Mouse (Mus musculus) thymus, adult 2 months (tissue): ENCODE results near the gene Scamp1. TPM values are rescaled to one million over a fixed set of nuclear protein-coding genes. Genes with fewer than 3 reads are reported as not detected.

Experiments used
- DNase-seq: peaks from one replicate; pipeline ENCODE4 v3.0.0; 2021
- H3K27ac ChIP-seq: fragments of 200-500 bp; 2 replicates; pipeline ENCODE4 v1.5.1; 2012; ENCODE audit warnings: low read length, control low read depth; ENCODE audit not compliant: control insufficient read depth, insufficient read depth
- H3K27me3 ChIP-seq: fragments of 200-500 bp; 2 replicates; pipeline ENCODE4 v1.6.1; 2012; ENCODE audit warnings: mild to moderate bottlenecking, low read length, moderate library complexity, mixed read lengths; ENCODE audit not compliant: control insufficient read depth, insufficient read depth
- H3K36me3 ChIP-seq: fragments of 200-500 bp; 2 replicates; pipeline ENCODE4 v1.6.1; 2012; ENCODE audit warnings: mild to moderate bottlenecking, low read length, moderate library complexity; ENCODE audit not compliant: control insufficient read depth, insufficient read depth
- H3K4me1 ChIP-seq: fragments of 200-500 bp; replicated peaks from 2 replicates; pipeline ENCODE4 v1.6.1; 2012; ENCODE audit warnings: low read length; ENCODE audit not compliant: control insufficient read depth, insufficient read depth
- H3K4me3 ChIP-seq: fragments of 200-500 bp; 2 replicates; pipeline ENCODE4 v1.5.1; 2012; ENCODE audit warnings: mild to moderate bottlenecking, low read length, control low read depth, moderate library complexity; ENCODE audit not compliant: control insufficient read depth, insufficient read depth
- CTCF ChIP-seq: fragments of 200-500 bp; IDR thresholded peaks from 2 replicates; pipeline ENCODE4 v1.5.1; 2012; ENCODE audit warnings: mild to moderate bottlenecking, control low read depth, low read length, moderate library complexity, borderline replicate concordance; ENCODE audit not compliant: control insufficient read depth, poor library complexity, insufficient read depth; ENCODE audit errors: extremely low read depth
- POLR2A ChIP-seq: fragments of 200-500 bp; IDR thresholded peaks from 2 replicates; pipeline ENCODE4 v1.6.1; 2012; ENCODE audit warnings: mild to moderate bottlenecking, low read length, control low read depth, moderate library complexity; ENCODE audit not compliant: control insufficient read depth, poor library complexity, insufficient read depth; ENCODE audit errors: extremely low read depth
- WGBS: fragments of 180-500 bp; shearing (Covaris S2); methylation state at CpG from one replicate; pipeline ENCODE4 v1.1.7; 2018; 5-methylcytosine and 5-hydroxymethylcytosine counted together
- polyA plus RNA-seq: library from polyadenylated mRNA; depleted of rRNA; stranded (reverse); fragments of >200 nt; gene quantifications from 2 replicates; pipeline ENCODE4 v1.2.3, GENCODE M21; 2012

Gene Scamp1
- polyA plus RNA-seq, 1 experiment = 4.9 TPM

DNA sequence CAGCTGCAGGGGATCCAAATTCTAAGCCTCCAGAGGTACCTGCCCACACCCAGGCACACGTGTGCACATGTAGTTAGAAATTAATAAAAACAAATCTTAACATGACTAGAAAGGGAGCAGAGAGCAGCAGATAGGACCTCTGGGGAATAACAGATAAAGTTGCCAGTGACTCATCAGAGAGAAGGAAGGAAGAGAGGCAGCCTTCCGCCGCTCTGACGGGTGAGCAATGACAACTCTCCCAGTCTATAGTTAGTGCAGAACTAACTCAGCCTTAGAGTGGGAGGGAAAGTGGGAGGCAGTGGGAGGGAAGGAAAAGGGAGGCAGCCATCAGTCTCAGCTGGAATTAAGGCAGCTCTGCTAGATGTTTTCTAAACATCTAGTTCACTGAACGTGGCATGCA is 21.7 kb downstream of the Scamp1 start:
- Histone ChIP-seq H3K4me3 (no peak overlapping the region), H3K27me3 (no peaks in the 10 kb centered on the region), H3K36me3 (no peaks in the 10 kb centered on the region), H3K4me1 (no peaks in the 10 kb centered on the region), H3K27ac (no peak overlapping the region)
- 82% methylated on average over 5 of the region's 5 CpGs for WGBS
- no peak for TF ChIP-seq POLR2A
- no peak for TF ChIP-seq CTCF
- no peak for DNase-seq

- H3K4me1 ChIP-seq = no peaks in the 10 kb centered on the region
- DNase-seq = no peak
Measured at GRCm38 (mm10) chr13:94262551-94262950, 23.1 kb downstream of the Scamp1 start.

GRCm38 (mm10) chr13:94261624-94262023 is 24.0 kb downstream of the Scamp1 start:
- H3K4me3 ChIP-seq = no peak overlapping the region
- TF ChIP-seq POLR2A (no peak), CTCF (no peak)
- DNase-seq = no peak
- WGBS = 91% methylated on average over 6 of the region's 6 CpGs
- H3K27me3 ChIP-seq = no peaks in the 10 kb centered on the region
- H3K27ac ChIP-seq = no peak overlapping the region
- H3K4me1 ChIP-seq = no peaks in the 10 kb centered on the region
- H3K36me3 ChIP-seq = no peaks in the 10 kb centered on the region

More at GRCm38 (mm10) chr13:94262551-94262950, 23.1 kb downstream of the Scamp1 start:
- no peaks in the 10 kb centered on the region for H3K27me3 ChIP-seq
- H3K36me3 ChIP-seq = no peaks in the 10 kb centered on the region
- 76% methylated on average over 4 of the region's 4 CpGs for WGBS
- no peak overlapping the region for H3K27ac ChIP-seq
- no peak overlapping the region for H3K4me3 ChIP-seq
- TF ChIP-seq CTCF (no peak), POLR2A (no peak)

DNA sequence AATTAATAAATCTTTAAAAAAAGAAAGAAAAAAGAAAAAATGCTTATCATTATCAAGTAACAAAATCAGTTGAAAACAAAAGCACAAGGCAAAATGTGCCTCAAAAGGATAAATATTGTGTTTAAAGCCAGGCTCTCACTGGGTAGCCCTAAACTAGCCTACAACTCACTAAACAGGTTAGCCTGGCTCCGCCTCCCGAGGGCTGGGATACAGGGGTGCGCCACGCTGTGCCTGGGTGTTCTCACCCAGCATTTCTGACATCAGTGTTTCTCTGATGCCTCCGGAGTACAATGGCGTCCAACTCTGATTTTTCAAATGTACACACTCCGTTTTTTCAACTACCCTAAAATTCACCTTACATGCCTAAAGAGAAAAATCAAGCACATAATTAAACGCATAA is 24.7 kb downstream of the Scamp1 start:
- WGBS = 94% methylated on average over 8 of the region's 8 CpGs
- TF ChIP-seq CTCF (no peak), POLR2A (no peak)
- H3K4me3 ChIP-seq = no peak overlapping the region

GRCm38 (mm10) chr13:94259210-94259609 is 26.4 kb downstream of the Scamp1 start:
- DNase-seq = no peak
- H3K36me3 ChIP-seq = no peaks in the 10 kb centered on the region
- H3K4me1 ChIP-seq = no peaks in the 10 kb centered on the region
- WGBS = 88% methylated on average over 5 of the region's 5 CpGs
- H3K27ac ChIP-seq = no peak overlapping the region
- TF ChIP-seq CTCF (no peak), POLR2A (no peak)
- H3K27me3 ChIP-seq = no peaks in the 10 kb centered on the region
- no peak overlapping the region for H3K4me3 ChIP-seq

More for the DNA sequence above, 24.7 kb downstream of the Scamp1 start:
- no peak overlapping the region for H3K27ac ChIP-seq
- DNase-seq = no peak
- no peaks in the 10 kb centered on the region for H3K4me1 ChIP-seq
- no peaks in the 10 kb centered on the region for H3K36me3 ChIP-seq
- H3K27me3 ChIP-seq = no peaks in the 10 kb centered on the region

DNA sequence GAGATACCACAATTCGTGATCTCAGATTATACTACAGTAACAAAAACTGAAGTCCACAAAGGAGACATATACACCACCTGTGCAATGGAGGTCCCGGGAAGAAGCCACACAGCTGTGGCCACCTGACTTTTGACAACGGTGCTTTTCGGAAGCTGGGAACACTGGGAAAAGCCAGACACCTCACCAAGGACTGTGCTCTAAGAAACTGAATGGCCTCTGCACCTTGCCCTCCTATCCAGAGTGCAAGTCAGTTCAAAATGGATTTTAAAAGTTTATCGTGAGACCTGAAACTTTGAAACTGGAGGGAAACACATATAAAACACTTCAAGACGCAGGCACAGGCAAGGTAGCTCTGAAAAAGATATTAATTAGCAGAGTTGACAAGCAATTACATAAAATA is 27.1 kb downstream of the Scamp1 start:
- no peak for DNase-seq
- Histone ChIP-seq H3K36me3 (no peaks in the 10 kb centered on the region), H3K4me1 (no peaks in the 10 kb centered on the region), H3K27me3 (no peaks in the 10 kb centered on the region), H3K27ac (no peak overlapping the region), H3K4me3 (no peak overlapping the region)
- TF ChIP-seq CTCF (no peak), POLR2A (no peak)
- 93% methylated on average over 6 of the region's 6 CpGs for WGBS

- DNase-seq = no peak
- Histone ChIP-seq H3K4me3 (no peak overlapping the region), H3K27ac (no peak overlapping the region)
Measured at GRCm38 (mm10) chr13:94257711-94258110, 27.9 kb downstream of the Scamp1 start.

More at GRCm38 (mm10) chr13:94257711-94258110, 27.9 kb downstream of the Scamp1 start:
- Histone ChIP-seq H3K4me1 (no peaks in the 10 kb centered on the region), H3K36me3 (no peaks in the 10 kb centered on the region), H3K27me3 (no peaks in the 10 kb centered on the region)
- TF ChIP-seq CTCF (no peak), POLR2A (no peak)
- 94% methylated on average over 2 of the region's 2 CpGs for whole genome bisulfite sequencing
